Mouse (Mus musculus) frontal cortex, postnatal 25 days (tissue): ENCODE measurements around the gene E2f3.

ENCODE experiments used
- DNase-seq, 2 experiments: peaks; one replicate each; pipeline ENCODE4 v3.0.0; 2022; ENCODE audit warnings: low spot score in 2 of 2

The E2f3 gene

DNA sequence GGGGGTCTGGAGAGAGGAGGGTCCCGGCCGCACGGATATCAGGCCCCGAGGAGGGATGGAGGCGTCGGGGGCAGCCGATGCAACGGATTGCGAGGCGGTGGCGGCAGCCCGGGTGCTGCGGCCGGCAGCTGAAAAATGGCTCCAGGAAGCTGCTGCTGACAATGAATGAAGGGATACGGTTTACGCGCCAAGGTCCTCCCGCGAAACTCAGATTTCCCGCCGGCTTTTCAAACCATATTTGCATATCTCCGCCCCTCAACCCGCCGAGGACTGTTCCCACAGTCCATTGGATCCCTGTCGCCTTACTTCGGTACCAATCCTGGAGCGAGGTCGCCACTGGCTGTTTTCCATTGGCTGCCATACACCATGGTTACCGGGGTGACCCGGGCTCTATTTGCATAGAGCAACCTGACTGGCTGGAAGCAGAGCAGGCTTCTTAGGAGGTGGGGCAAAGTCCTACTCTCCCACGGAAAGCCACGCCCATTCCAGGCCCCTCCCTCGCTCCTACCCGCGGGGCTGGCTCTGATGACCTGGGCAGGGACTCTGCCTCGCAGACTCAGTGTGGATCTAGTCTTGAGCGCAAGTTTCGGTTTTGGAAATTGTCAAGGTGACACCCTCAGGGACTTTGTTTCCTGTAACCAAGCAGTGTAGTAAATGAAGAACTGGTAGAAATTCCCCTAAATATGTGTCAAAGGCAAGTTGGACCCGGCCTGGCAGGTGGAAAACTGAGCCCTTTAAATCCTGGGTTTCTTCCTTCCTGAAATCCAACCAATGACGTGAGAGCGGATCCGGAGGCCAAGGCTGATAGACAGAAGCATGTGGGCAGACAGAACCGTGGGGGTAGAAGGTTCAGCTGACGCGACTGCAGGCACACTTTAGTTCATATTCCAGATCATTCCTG is at the start of gene E2f3:
E2f3 (minus strand) TSS at position 209 of the 901 bp plus-strand sequence.
- DNase-seq: peak; percentile 97

DNA sequence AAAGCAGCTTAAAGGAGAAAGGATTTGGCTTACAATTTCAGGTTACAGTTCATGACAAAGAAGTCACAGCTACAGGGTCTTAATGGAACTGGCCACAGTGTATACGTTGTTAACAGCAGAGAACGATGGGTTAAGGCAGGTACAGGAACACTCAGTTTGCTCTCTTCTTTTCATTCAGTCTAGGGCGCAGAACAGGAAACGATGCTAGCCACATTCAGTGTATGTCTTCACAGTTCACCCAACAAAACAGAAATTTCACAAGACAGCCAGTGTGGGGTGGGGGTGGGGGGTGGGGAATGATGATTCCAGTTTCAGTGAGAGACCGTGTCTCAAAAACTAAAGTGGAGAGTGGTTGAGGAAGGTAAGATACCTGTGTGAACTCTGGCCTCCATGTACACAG is 48.7 kb upstream of the E2f3 start:
- DNase-seq: no peak

DNA sequence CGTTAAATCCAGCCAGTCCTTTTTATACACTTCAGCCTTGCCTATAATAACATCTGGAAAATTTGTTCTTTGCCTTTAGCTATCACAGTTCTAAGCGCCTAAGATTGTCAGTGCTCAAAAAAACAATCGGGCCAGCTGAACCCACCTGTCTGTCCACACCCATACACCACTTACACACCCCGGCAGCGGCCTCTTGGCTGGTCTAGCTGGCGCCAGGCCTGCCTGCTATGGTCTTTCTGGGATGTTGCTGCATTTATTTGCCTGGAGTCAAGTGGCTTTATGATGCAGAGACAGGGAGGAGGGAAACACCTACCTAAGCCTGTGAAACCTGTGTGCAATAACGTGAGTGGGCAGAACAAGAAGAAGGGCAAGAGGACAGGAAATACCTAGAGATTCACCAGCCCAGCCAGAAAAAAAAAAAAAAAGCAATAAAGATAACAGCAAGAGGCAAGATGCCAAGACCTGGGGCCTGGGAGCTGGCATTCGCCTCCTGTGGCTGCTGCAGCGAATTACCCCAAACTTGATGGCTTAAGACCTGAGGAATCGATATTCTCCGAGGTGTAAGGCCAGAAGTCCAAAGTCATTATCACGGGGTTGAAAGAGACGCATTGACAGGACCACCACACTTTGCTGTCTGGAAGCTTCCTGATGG is 45.9 kb upstream of the E2f3 start:
- no peak for DNase-seq

DNA sequence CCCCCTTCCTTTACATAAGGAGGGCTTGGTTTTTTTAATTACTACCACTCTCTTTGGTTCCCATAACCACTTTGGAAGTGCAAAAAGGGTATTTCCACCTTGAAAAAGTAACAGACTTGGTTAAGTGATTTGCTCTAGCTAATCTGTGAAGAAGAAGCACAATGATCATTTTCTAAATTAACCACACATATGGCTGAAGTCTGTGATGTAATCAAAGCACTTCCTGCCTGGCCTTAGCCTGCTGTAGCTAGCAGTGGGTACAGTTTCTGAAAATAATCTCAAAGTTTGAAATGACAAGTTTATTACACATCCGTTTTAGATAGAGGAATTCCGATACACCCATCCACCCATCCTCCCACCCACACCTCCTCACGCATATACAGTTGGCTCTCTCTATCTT is 42.0 kb upstream of the E2f3 start:
- no peak for DNase-seq

DNA sequence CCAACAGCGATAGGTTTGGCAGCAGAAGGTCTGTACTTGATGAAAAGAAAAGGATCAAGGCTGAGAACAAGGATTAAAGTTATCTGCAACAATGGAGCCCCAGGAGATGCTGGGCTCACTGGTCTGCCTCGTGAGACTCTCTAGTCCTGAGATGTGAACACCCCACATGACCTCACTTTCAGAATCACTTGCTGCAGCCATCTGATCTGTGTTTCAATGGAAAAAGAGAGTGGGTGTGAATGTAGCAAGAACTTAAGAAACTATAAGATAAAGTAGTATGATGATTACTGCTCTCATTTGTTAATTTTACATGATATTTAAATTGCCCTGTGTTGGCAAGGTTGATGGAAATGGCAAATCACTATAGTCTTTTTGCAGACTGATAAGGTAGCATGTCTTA is 36.6 kb upstream of the E2f3 start:
- DNase-seq: no peak

DNA sequence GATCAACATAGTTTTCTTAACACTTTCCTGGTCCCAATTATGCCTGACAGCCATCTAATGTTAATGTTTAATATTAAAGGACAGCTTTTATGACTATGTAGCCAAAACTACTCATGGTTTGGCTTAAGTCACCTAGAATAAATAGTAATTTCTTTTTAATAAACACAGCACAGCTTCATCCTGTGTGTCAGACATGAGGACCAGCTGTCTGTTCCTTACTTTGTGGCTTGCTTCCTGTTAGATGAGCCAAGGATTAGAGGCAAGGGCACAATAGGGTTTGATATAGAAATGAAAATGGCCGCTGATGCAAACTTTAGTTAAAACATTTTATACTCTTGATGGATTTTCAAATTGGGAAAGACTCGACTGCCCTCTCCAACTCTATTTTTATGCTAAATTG is 32.7 kb upstream of the E2f3 start:
- no peak for DNase-seq

DNA sequence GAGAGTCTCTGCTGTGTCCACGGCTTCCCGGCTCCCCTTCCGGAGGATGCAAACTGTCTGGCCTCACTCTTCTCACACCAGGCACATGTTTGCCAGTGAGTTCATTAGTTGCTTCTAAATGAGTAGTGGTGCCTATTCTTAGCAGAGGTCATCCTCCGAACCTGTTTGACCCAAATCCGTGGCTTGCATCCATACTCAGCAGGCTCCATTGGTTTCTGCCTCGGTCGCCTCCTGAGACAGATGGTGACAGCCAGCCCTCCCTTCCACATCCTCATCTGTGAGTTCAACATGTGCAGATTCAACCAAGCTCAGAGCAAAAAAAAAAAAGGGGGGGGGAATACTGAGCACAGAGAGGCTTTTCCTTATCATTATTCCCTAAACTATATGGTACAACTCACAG is 31.7 kb upstream of the E2f3 start:
- DNase-seq: no peak

DNA sequence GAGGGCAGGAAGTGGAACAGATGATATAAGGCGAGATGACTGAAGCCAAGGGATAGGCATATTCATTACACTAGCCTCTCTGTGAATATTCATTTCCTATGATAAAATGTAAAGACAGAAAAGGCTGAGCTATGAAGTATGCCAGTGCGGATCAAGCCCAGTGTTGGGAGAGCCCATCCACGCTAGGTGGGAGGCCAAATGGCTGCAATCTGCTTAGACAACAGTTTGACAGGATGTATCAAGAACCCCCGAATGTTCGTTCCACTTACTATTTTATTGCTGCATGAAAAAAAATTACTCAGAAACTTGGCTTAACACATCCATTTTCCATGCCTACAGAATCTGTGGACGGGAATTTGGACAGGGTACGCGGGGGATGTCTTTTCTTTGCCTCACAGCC is 28.7 kb upstream of the E2f3 start:
- DNase-seq: no peak

DNA sequence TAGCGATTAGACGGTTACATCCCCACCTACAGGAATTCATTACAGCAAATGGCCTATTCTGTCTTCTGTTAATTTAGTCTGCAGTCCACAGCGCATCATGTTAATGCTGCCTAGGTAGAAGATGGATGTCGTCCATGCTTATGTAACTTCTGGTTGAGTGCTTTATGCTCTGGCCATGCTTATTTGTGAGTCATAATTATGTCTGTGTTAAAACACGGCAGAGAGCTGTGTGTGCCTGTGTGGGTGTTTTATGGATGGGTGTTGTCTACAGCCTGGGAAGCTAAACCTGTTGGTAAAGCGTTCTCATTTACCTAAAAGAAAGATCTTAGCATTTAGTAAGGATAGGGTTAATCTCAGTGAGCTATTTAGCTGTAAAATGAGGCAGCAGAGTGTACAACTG is 26.4 kb upstream of the E2f3 start:
- no peak for DNase-seq

DNA sequence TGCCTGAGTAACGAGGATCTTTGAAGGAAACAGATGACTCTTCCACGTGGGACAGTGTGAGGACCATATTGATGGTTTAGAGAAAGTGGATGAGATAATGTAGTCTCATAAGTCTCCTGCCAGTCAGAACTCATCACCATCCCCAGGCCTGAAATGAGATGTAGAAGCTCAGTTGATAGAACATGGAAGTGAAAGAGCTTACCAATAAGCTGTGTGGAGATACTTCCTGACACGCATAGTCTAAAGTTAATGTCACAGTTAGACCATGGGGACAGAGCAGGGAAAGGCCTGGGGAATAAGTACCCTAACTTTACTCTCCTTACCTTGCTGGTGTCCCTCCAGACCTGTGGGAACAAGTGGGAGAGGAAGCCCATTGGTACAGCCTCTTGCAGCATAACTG is 22.9 kb upstream of the E2f3 start:
- no peak for DNase-seq

DNA sequence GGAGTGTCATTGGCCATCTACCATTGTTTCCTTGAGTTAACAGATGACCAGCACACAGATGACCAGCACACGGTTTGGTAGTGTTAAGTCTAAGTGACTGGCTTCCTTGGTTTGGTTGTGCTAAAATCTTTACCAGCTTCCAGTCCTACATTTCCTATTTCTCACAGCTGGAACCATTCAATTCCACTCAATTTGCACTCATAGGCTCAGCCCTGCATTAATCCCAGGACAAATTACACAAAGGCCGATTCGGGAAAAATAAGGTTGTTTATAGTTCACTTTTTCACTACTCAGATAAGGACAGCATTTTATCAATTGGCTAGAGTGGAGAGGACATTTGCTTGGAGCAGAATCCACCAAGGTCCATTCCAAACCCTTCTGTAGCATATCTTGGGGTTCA is 19.6 kb upstream of the E2f3 start:
- no peak for DNase-seq

DNA sequence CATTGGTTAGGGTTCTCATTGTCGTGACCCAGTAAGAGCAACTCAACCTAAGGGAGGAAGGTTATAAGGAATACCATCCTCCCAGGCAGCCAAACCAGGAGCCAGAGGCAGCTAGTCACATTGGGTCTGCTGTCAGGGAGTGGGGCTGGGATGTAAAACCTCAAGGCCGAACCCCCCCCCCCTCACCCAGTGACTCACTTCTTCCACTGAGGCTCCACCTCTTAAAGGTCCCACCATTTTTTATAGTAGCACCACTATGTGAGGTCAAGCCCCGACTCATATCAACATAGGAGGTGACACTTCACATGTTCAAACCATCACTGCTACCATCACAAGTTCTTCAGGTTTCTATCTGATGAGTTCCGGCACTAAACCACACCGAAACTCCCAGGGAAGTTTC is 19.0 kb upstream of the E2f3 start:
- DNase-seq: no peak

DNA sequence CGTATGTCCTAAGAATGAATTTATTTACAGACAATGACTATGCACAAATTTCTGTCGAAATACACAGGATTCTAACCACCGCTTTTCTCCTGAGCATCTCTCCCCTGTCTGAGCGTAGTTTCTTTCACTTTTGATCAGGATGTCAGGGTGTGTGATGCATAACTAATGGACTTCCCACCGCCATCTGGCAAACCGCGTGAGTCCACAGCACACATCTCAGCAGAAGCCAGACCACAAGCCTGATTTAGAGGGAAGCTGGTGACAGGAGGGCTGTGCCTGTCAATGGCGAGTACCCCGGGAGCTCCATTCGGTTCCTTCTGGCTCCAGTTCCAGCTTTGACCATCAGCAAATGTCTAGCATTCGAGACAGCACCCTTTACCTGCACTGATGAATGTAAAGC is 17.3 kb upstream of the E2f3 start:
- no peak for DNase-seq

DNA sequence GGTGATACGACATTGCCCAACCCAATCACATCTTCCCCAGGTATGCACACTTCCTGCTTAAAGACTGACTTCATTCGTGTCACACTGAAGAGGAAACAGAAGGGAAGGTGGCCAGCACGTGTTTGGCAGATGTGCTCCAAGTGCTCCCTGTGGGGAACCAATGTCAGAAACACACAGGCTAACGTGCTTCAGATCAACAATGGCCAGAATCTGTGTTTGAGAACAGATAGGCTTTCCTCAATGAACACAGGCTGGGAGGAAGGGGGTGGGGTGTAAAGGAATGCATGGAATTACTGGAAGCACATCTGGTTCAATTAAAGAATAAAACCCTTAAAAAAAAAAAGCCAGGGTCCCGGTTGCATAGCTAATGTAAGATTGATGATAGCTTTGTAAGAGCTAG is 15.2 kb upstream of the E2f3 start:
- no peak for DNase-seq

DNA sequence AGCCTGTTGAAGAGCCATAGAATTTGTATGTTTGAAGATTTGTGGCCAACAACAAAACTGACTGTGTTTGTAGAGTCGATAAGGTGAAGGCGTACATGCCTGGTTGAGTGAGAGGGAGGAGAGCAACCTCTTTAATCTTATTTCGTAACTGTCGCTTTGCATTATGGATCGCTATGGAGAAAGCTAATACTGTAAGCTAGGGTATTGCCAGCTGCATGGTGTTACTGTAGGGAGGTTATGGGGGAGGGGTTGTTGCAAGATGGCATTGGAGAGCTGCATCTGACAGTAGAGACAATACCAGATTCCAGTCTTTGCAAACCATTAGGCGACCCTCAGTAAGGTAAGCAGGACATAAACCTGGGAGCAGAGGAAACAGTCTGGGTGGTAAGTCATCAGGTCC is 2.1 kb upstream of the E2f3 start:
- no peak for DNase-seq

DNA sequence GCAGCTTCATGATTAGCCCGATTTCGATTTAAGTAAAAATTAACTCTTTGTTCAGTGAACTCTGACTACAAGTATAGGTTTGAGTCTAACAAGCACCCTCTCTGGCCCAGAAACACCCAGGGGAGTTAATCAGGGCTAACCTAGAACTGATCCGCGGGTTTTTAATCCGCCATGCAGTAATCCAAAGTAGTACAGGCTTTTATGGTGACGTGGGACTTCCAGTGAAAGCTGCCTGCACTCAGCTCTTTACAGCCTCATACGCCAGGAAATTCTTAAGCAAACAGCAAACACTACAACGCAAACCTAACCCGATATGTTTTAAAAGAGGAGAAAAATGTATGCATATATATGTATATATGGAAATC is 875 bp upstream of the E2f3 start:
- DNase-seq: no peak

DNA sequence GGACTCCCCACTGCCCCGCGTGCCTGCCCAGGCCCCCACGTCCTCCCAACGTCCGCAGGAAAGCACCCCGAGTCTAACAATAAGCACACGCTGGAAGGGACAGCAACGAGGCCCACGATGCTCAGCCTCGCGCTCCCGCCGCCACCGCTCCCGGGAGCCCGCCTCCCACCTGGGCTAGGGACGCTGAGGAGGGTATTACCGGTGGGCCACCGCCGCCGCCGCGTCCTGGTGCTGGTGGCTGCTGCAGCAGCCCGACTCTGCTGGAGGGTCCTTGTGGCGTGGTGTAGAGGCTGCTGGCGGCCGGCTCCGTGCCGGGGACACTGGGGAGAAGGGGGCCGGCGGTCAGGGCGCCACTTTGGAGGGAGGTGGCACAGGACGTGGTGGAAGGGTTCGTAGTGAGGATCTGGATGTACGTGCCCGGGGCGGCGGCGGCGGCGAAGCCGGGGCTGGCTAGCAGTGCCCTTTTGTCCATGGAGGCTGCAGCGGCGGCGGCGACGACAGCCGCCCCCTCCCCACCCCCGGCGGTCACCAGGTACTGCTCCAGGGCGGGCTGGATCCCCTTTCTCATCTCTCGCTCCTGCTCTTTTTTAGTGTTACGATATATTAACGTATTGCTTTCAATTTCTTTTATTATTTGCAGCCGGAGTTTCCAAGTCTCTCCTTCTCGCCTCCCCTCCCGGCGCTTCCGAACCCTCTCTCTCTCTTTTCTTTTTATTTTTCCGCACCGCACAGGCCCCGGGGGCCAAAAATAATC is 585 bp downstream of the E2f3 start:
- DNase-seq: peak; percentile 18 to 25

DNA sequence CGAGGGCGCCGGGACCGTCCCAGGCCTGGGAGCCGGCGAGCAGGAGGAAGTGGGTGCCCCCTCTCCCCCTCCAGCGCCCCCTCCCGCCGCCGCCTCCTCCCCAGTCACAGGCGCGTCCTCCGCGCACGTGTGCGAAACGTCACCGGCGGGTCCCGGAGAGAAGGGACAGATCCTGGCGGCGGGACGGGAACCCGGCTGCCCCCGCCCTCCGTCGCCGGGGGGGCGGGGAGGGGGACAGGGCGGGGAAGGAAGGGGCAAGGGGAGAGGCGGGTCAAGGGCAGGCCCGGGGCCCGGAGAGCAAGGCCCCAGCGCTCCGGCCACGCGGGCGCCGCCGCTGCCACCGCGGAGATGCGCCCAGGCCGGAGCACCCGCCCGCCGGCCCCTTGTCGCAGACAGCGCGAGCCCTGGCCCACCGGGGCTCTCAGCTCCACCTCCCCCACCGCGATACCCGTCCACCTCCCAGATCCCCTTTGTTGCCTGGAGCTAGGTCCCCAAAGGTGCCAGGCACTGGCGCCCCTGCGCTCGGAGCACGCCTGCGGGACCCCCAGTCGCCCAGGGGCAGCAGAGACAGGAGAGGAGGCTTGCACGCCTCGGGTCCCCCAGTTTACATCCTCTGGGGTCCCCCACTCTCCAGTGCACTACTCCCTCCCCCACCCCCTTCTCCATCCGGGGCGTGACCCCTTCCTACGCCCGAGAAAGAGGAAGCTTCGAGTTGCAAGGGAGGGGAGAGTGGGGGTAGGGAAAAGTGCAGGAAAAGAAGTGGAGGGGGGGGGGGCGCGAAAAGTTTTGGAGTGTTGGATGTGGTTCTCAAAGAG is 1.4 kb downstream of the E2f3 start:
- DNase-seq: peak; percentile 33 to 50

DNA sequence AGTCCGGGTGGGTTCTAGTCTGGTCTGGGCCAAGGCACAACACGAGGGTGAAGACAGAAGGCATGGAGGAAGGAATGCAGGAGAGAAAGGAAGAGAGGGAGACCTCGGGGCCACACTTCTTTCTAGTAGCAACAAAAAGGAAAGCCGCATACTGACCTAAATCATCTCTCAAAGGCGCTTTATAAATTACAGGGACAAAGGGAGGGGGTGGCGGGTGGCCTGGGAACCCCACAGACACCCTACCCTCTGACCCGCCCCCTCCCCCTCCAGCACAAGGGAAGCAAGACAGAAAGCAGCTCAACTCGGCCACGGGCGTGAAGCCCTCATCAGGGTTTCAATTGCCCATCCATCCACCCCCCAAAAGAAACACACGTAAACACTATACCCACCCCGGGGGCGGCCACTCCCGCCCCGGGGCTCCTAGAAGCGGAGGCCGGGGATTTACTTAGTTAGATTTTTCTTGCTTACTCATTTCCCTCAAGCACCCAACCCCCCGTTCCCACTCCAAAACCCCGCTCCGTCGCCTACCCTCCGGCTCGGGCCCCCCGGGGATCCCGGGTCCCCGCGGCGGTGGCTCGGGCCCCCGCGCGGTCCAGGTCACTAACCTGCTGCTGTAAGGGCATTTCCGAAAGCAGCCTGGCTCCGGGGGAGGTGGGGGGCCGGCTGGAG is 2.2 kb downstream of the E2f3 start:
- DNase-seq: peak; percentile 13 to 21

DNA sequence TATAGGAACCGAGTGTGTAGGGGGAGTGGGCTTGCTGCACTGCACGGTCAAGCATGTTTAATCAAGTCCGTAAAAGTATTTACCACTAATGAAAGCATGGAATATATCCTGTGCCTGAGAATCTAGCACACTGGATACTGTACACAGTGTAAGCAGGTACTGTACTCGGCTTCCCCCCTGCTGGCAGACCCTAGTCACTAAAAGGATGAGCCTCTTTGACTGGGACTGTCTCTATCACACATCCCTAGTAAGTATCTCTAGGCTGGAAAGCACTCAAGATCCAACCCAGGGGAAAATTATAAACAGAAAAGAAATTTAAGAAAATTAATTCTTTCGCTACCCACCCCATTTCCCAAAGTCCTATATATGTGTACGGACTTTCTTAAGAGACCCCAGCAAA is 2.8 kb downstream of the E2f3 start:
- no peak for DNase-seq

DNA sequence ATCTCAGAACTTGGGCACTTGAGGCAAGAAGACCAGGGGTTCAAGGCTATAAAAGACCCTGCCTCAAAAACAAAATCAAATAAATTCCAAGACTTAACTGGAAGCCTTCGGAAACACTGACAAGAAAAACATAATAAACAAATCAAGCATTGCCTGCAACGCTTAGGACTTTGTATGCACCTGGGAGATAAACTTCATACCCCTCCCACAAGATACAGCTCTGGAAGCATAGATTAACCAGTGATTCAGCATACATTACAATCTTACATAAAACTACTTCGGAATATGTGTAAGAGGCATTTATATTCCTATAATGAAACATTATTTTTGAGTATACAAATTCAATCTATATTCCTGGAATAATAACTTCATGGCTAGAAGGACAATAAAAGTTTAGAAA is 3.5 kb downstream of the E2f3 start:
- no peak for DNase-seq
